Mouse (Mus musculus) olfactory bulb, adult 2 months (tissue): Measurements from ENCODE around the gene Slc9b2.

ENCODE experiments used
- CTCF ChIP-seq: fragments of 200-500 bp; IDR thresholded peaks from 2 replicates; pipeline ENCODE4 v1.5.1; 2012; ENCODE audit warnings: low read depth, mild to moderate bottlenecking, low read length, moderate library complexity; ENCODE audit not compliant: insufficient read depth
- POLR2A ChIP-seq: fragments of 200-500 bp; IDR thresholded peaks from 2 replicates; pipeline ENCODE4 v1.6.1; 2012; ENCODE audit warnings: mild to moderate bottlenecking, low read depth, low read length, moderate library complexity; ENCODE audit not compliant: insufficient read depth

DNA sequence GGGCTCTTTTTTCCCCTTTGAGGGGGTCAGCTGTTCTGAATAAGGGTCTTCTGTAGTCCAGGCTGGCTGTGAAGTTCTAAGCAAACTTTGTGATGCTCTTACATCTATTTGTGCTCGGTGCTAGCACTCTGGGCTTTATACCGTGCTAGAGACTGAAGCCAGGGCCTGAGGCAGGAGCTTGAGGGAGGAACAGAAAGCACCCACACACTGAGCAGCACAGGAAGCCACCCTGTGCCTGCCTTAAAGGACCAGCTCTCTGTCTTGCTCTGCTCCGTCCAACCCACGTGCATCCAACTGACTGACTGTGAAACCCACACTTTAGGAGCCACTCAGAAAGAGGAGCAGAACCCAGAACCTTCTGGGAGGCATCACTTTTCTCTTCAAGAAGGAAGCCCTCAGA lies 27.3 kb upstream of the Slc9b2 start:
- TF ChIP-seq POLR2A (no peak), CTCF (no peak)
